Mouse (Mus musculus) kidney, adult 2 months (tissue): ENCODE measurements around the gene Cfap74.

Experiments
- CTCF ChIP-seq: fragments of 200-500 bp; conservative IDR thresholded peaks from 2 replicates; pipeline ENCODE4 v1.5.1; 2011; ENCODE audit warnings: low read depth, mild to moderate bottlenecking, control low read depth, low read length, moderate library complexity, mixed read lengths; ENCODE audit not compliant: insufficient read depth, insufficient read length
- POLR2A ChIP-seq: fragments of 200-500 bp; IDR thresholded peaks from one replicate; pipeline ENCODE4 v1.6.1; 2011; ENCODE audit warnings: low read depth, low read length, control low read depth

GRCm38 (mm10) chr4:155465607-155466006 is 56.6 kb downstream of the Cfap74 start:
- TF ChIP-seq CTCF (no peak), POLR2A (no peak)
